Mouse (Mus musculus) left cerebral cortex, adult 11 months (tissue): Measurements from ENCODE around the gene Tex22.

ENCODE experiments used
- DNase-seq: peaks from one replicate; pipeline ENCODE4 v3.0.0; 2022; ENCODE audit warnings: low spot score

Tex22 gene

GRCm38 (mm10) chr12:113056089-113056488 is 18.2 kb upstream of the Tex22 start:
- no peak for DNase-seq

- DNase-seq: no peak
Measured at GRCm38 (mm10) chr12:113060178-113060577, 14.1 kb upstream of the Tex22 start.

GRCm38 (mm10) chr12:113061606-113062005 is 12.7 kb upstream of the Tex22 start:
- DNase-seq: no peak

DNA sequence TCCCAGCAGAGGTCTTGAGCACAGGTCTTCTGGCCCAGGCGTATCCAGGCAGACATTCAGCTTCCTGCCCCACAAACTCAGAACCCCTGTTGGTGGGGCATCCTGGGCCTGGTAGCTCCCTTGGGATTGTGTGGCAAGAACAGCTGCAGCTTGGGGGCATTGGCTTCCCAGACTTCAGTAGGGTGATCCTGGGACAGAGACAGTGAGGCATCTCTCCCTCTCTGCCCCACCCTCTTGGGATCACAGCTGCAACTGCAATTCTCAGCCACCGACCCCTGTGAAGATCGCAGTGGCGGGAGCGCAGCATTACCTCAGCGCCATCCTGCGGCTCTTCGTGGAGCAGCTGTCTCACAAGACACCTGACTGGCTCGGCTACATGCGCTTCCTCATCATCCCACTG is 12.1 kb upstream of the Tex22 start:
- DNase-seq: no peak

- no peak for DNase-seq
Measured at GRCm38 (mm10) chr12:113063700-113064099, 10.6 kb upstream of the Tex22 start.

DNA sequence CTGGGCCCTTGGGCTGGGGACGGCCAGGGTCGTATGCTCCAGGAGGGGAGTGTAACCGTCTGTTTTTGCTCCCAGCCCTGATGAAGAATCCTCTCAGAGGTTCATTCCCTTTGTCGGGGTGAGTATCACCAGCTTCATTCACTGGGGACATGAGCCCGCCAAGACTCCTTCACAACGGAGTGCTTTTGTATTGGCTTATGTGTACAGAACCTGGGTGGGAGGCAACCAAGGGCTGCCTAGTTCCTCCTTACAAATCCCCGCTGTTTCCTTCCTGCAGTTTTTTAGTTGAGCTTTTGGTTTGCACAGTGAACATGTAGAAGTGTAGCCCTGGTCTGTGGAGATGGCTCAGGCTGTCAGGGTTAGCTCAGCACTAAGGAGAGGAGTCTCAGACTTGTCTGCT is 6.3 kb upstream of the Tex22 start:
- no peak for DNase-seq

- DNase-seq: no peak
Measured at GRCm38 (mm10) chr12:113069389-113069788, 4.9 kb upstream of the Tex22 start.

GRCm38 (mm10) chr12:113071321-113071720 is 3.0 kb upstream of the Tex22 start:
- DNase-seq: no peak

DNA sequence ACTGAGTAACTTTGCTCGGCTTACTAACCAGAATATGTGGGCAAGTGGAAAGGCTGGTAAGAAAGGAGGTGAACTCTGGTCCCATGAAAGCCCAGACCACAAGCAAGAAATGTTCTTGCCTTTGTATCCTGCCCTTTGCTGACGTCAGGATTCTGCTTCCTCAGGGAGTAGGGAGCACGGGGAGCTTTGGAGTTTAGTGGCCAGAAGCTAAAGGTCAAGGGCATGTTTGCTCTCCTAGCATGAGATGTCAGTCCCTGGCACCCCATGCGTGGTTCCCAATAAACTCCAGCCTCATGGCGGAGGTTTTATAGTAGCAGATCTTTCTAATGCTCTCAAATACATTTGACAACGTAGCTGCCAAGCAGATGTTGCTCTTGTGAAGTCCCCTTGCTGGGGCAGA is 2.5 kb upstream of the Tex22 start:
- no peak for DNase-seq

GRCm38 (mm10) chr12:113073420-113074328 is 628 bp upstream of the Tex22 start:
- DNase-seq: no peak

DNA sequence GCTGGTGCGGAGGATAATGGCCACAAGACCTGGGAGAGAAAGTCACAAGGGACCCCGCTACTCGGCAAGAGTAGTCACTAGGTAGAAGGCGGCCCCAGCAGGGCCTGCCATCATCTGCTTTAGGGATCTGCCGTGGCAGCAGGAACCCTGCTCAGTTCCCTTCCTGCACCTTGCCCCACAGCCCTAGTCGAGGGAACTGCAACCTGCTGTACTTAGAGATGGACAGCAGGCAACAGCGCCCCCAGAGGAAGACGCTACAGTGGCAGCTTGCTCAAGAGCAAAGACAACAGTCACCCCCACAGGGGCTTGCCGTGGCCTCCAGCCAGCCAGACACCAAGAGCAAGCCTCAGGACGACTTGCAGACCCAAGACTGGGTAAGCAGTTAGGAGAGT is 757 bp downstream of the Tex22 start:
- peak; percentile 75 for DNase-seq

DNA sequence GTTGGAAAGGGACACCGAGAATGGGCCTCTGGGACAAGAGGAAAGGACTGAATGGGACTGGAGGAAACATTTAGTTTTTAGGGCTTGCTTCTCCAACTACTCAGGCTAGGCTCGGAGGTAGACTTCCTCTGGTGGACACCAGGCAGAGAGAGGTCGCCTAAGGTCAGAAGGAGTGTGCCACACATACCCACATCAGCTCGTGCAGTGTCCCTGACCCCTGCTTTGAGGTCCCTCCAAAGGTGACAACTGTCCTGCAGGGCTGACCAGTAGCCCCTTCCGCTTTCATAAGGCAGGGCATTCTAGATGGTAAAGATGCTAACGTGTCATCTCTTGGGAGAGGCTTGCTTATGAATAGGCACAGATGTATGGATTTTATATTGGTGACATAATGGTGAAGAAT is 1.2 kb downstream of the Tex22 start:
- no peak for DNase-seq

DNA sequence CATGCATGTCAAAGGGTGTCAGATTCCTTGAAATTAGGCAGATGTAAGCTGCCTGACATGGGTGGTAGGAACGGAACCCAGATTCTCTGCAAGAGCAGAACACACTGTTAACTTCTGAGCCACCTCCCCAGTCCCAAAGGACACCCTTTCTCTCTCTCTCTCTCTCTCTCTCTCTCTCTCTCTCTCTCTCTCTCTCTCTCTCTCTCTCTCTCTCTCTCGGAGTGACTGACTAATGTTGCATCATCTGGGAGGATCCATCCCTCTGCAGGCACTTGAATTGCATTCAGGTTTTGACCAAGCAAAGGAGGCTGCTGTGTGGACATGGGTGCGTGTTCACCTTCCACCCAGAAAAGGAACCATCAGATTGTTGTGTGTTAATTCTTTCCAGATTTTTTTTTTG is 13.0 kb downstream of the Tex22 start:
- DNase-seq: no peak

- no peak for DNase-seq
Measured at GRCm38 (mm10) chr12:113088026-113088425, 13.7 kb downstream of the Tex22 start.

- no peak for DNase-seq
Measured at GRCm38 (mm10) chr12:113089107-113089506, 14.8 kb downstream of the Tex22 start.

- DNase-seq: no peak
Measured at GRCm38 (mm10) chr12:113090053-113090452, 15.8 kb downstream of the Tex22 start.

DNA sequence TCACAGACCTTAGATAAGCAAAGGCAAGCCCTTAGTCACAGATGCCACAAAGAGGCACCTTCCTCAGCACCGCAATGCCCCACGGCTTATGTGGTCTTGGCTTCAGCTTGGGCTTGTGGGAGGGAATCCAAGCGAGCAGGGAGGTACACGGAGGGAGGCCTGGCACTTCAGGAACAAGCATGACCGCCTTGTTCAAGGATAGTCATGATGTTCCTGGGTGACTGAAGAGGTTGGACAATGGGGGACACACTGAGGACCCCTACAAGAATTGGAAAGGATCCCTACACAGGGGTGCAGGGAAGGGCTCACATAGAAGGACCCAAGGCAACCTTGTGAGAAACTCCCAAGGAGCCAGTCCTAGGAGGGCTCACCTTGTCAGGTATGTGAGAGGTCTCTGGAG is 22.7 kb downstream of the Tex22 start:
- no peak for DNase-seq

GRCm38 (mm10) chr12:113097749-113098281 is 23.5 kb downstream of the Tex22 start, which contains the start of gene Mta1:
TSS of gene Mta1 (plus strand) at chr12:113098278.
- DNase-seq: no peak

GRCm38 (mm10) chr12:113098530-113099151 is 24.3 kb downstream of the Tex22 start:
- no peak for DNase-seq

- DNase-seq: no peak
Measured at GRCm38 (mm10) chr12:113099470-113100237, 25.4 kb downstream of the Tex22 start.

DNA sequence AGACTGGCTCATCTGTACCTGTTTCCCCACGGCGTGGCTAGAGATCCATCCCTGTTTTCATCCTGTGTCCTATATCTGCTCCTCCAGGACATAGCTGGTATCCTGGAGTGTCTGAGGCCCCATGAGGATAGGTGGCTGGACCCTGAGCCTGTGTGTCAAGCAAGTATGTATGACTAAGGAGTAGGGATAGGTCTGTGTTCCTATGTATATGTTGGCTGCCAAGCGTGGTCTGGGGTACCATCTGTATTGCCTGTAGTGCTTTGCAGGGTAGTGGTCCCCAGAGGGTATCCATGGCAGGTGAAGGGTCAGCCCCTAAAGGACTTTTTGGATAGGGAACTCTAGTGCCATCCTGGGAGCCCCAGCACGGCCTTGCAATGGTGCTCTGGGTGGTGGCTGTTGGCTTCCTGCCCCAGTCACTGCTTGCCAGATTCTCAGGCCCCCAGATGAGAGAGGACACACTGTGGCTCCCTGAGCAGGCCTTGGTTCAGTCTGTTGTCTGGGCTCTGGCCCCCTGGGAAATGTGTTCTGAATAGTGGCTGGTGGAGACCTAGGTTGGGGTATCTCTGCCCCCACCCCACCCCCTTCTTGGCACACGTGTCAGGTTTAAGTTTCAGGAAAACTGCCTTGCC is 26.3 kb downstream of the Tex22 start:
- DNase-seq: no peak
